Mouse (Mus musculus): ENCODE measurements around the gene Galnt4. TPM values are rescaled to one million over a fixed set of nuclear protein-coding genes. Genes with fewer than 3 reads are reported as not detected.

Galnt4 gene
- polyA plus RNA-seq, 1 experiment, result 3.6 TPM

DNA sequence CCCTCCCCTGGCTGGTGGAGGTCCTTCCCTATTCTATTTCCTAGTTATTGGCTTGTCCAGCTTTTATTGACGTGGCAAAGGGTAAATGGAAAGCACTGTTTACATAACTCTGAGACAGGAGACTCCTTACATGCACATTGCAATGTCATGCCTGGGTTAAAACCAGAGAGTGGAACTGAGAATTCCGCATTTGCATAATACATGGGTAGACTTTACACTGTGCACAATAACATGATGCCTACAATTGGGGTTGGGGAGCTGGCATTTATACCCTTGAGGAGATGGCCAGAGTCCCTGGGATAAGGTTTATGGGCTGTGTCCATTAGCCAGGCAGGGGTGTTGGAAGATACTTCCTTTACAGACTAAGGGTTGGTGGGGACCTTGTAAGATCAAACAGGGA is 14.6 kb upstream of the Galnt4 start:
- Histone ChIP-seq H3K36me3 (ENCODE audit: control insufficient read depth, insufficient read depth) (no peaks in the 10 kb centered on the region), H3K79me3 (ENCODE audit: low read depth) (no peaks in the 10 kb centered on the region), H3K4me3 (ENCODE audit: insufficient read depth, poor library complexity, severe bottlenecking) (no peak overlapping the region), H3K27me3 (ENCODE audit: control insufficient read depth, insufficient read depth, insufficient read length) (no peaks in the 10 kb centered on the region), H3K79me2 (ENCODE audit: control insufficient read depth, insufficient read depth) (no peaks in the 10 kb centered on the region), H3ac (ENCODE audit: control insufficient read depth, insufficient read length, low read depth) (no peak overlapping the region)
- no peak for TF ChIP-seq MYOG (IDR thresholded peaks at IDR 0.05; ENCODE audit: control insufficient read depth, extremely low read depth, insufficient read length)
- no peak for TF ChIP-seq CTCF (IDR thresholded peaks at IDR 0.05; ENCODE audit: control insufficient read depth, insufficient read depth, insufficient read length)
- TF ChIP-seq MYOD1 (IDR thresholded peaks at IDR 0.05; ENCODE audit: control insufficient read depth, insufficient read length, low read depth), result no peak
- no peak for TF ChIP-seq MAX (IDR thresholded peaks at IDR 0.05)
- no peak for TF ChIP-seq CEBPB (IDR thresholded peaks at IDR 0.05; ENCODE audit: low read depth)
- TF ChIP-seq USF1 (IDR thresholded peaks at IDR 0.05; ENCODE audit: low read depth), result no peak
- no peak for TF ChIP-seq FOSL1 (IDR thresholded peaks at IDR 0.05; ENCODE audit: insufficient read depth, low read length, poor library complexity, severe bottlenecking)

DNA sequence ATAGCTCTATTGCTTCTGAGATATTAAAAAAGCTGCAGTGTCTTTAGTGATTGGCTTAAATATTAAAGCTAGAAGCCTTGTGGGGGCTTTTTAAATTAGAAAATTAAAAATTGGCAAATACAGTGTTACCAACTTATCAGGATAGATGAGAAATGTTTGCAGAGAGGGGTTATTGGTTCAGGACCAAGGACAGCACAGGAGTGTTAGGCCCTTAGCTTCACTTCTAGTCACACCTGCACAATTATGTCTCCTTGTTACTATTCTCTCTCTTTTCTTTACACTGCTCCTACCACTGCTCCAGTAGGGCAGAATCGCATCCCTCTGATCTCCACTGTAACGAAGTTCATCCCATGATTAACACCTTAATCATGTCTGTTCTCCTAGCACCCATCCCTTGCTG is 12.8 kb upstream of the Galnt4 start:
- no peak for TF ChIP-seq MAX (IDR thresholded peaks at IDR 0.05)
- TF ChIP-seq MYOD1 (IDR thresholded peaks at IDR 0.05; ENCODE audit: control insufficient read depth, insufficient read length, low read depth), result no peak
- TF ChIP-seq FOSL1 (IDR thresholded peaks at IDR 0.05; ENCODE audit: insufficient read depth, low read length, poor library complexity, severe bottlenecking), result no peak
- no peaks in the 10 kb centered on the region for H3K36me3 ChIP-seq (ENCODE audit: control insufficient read depth, insufficient read depth)
- no peaks in the 10 kb centered on the region for H3K79me3 ChIP-seq (ENCODE audit: low read depth)
- H3ac ChIP-seq (ENCODE audit: control insufficient read depth, insufficient read length, low read depth), result no peak overlapping the region
- no peak overlapping the region for H3K4me3 ChIP-seq (ENCODE audit: insufficient read depth, poor library complexity, severe bottlenecking)
- H3K27me3 ChIP-seq (ENCODE audit: control insufficient read depth, insufficient read depth, insufficient read length), result no peaks in the 10 kb centered on the region
- no peaks in the 10 kb centered on the region for H3K79me2 ChIP-seq (ENCODE audit: control insufficient read depth, insufficient read depth)

DNA sequence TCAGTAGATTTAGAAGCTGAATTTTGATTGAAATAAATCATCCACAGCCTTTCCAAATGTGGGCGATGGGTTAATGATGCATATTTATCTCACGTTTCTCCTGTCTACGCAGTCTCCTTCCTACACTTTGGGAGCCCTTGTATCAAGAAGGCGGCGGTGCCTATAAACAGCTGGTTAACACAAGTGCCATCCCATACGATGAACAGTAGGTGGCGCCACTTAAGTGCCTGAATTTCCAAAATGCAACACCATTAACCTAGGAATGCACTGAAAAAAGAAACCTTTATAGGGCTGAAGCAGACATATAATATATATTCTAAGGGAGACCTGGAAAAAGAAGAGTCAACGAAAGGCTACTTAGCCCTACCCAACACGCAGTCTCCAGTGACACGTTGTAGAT is 10.6 kb upstream of the Galnt4 start:
- Histone ChIP-seq H3K79me2 (ENCODE audit: control insufficient read depth, insufficient read depth) (no peaks in the 10 kb centered on the region), H3K4me3 (ENCODE audit: insufficient read depth, poor library complexity, severe bottlenecking) (no peak overlapping the region), H3ac (ENCODE audit: control insufficient read depth, insufficient read length, low read depth) (no peak overlapping the region), H3K36me3 (ENCODE audit: control insufficient read depth, insufficient read depth) (no peaks in the 10 kb centered on the region), H3K27me3 (ENCODE audit: control insufficient read depth, insufficient read depth, insufficient read length) (no peaks in the 10 kb centered on the region), H3K79me3 (ENCODE audit: low read depth) (no peaks in the 10 kb centered on the region)
- TF ChIP-seq CTCF (IDR thresholded peaks at IDR 0.05; ENCODE audit: control insufficient read depth, insufficient read depth, insufficient read length) (no peak), MYOG (IDR thresholded peaks at IDR 0.05; ENCODE audit: control insufficient read depth, extremely low read depth, insufficient read length) (no peak), FOSL1 (IDR thresholded peaks at IDR 0.05; ENCODE audit: insufficient read depth, low read length, poor library complexity, severe bottlenecking) (no peak), CEBPB (IDR thresholded peaks at IDR 0.05; ENCODE audit: low read depth) (no peak), MYOD1 (IDR thresholded peaks at IDR 0.05; ENCODE audit: control insufficient read depth, insufficient read length, low read depth) (no peak), USF1 (IDR thresholded peaks at IDR 0.05; ENCODE audit: low read depth) (no peak), MAX (IDR thresholded peaks at IDR 0.05) (no peak)

DNA sequence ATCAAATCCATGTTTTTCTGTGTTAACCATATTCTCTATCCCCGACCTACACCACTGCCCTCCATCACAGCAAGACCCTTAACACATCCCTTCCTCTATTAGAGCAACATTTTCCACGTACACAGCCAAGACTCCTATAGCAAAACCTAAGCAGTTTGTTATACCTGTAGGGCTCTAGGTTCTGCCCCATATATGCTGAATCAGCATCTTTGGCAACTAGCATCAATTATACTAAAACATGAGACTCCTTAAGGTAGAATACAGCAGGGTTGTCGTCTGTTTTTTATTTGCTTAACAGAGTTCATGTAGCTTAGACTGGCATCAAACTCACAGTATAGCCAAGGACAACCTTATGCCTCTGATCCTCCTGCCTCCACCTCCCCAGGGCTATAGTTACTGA is 2.4 kb upstream of the Galnt4 start:
- peaks cover 19% of the 10 kb centered on the region for H3K36me3 ChIP-seq (ENCODE audit: control insufficient read depth, insufficient read depth)
- no peak overlapping the region for H3K4me3 ChIP-seq (ENCODE audit: insufficient read depth, poor library complexity, severe bottlenecking)
- H3K79me3 ChIP-seq (ENCODE audit: low read depth), result peaks cover 13% of the 10 kb centered on the region
- H3ac ChIP-seq (ENCODE audit: control insufficient read depth, insufficient read length, low read depth), result no peak overlapping the region
- TF ChIP-seq MAX (IDR thresholded peaks at IDR 0.05) (no peak), MYOD1 (IDR thresholded peaks at IDR 0.05; ENCODE audit: control insufficient read depth, insufficient read length, low read depth) (no peak), FOSL1 (IDR thresholded peaks at IDR 0.05; ENCODE audit: insufficient read depth, low read length, poor library complexity, severe bottlenecking) (no peak)
- H3K27me3 ChIP-seq (ENCODE audit: control insufficient read depth, insufficient read depth, insufficient read length), result no peaks in the 10 kb centered on the region
- H3K79me2 ChIP-seq (ENCODE audit: control insufficient read depth, insufficient read depth), result peaks cover 24% of the 10 kb centered on the region

DNA sequence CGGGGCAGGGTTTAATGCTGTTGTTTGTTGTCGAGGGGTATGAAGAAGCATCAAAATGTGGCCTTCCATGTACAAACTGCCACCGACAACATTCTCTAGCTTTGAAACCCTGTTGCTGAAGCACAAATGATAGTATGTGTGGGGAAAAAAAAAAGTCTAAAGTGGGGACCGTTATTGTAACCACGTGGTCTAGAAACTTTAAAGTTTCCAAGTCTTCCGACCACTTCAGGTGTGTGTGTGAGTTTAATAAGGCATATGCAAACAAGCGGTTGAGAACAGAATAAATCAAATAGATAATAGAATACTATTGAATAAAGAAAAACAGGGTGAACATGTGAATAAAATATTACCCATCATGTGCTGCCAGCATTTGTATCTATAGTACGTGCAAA is 1.7 kb upstream of the Galnt4 start:
- Histone ChIP-seq H3K79me2 (ENCODE audit: control insufficient read depth, insufficient read depth) (peaks cover 31% of the 10 kb centered on the region), H3K79me3 (ENCODE audit: low read depth) (peaks cover 14% of the 10 kb centered on the region), H3K36me3 (ENCODE audit: control insufficient read depth, insufficient read depth) (peaks cover 23% of the 10 kb centered on the region), H3K4me3 (ENCODE audit: insufficient read depth, poor library complexity, severe bottlenecking) (peak overlapping the region; percentile 90), H3K27me3 (ENCODE audit: control insufficient read depth, insufficient read depth, insufficient read length) (no peaks in the 10 kb centered on the region), H3ac (ENCODE audit: control insufficient read depth, insufficient read length, low read depth) (peak overlapping the region; percentile 93)
- TF ChIP-seq FOSL1 (IDR thresholded peaks at IDR 0.05; ENCODE audit: insufficient read depth, low read length, poor library complexity, severe bottlenecking) (no peak), MYOG (IDR thresholded peaks at IDR 0.05; ENCODE audit: control insufficient read depth, extremely low read depth, insufficient read length) (no peak), MAX (IDR thresholded peaks at IDR 0.05) (no peak), CTCF (IDR thresholded peaks at IDR 0.05; ENCODE audit: control insufficient read depth, insufficient read depth, insufficient read length) (no peak), USF1 (IDR thresholded peaks at IDR 0.05; ENCODE audit: low read depth) (no peak), CEBPB (IDR thresholded peaks at IDR 0.05; ENCODE audit: low read depth) (no peak), MYOD1 (IDR thresholded peaks at IDR 0.05; ENCODE audit: control insufficient read depth, insufficient read length, low read depth) (no peak)

GRCm38 (mm10) chr10:99106703-99107631 is 992 bp upstream of the Galnt4 start, which contains the start of gene Poc1b:
TSS of gene Poc1b (plus strand) at chr10:99107036.
- H3K4me3 ChIP-seq (ENCODE audit: insufficient read depth, poor library complexity, severe bottlenecking), result peak within 1 kb of the TSS; percentile 90
- H3ac ChIP-seq (ENCODE audit: control insufficient read depth, insufficient read length, low read depth), result peak within 1 kb of the TSS; percentile 93
- peaks cover 17% of the 10 kb centered on the region for H3K79me3 ChIP-seq (ENCODE audit: low read depth)
- H3K36me3 ChIP-seq (ENCODE audit: control insufficient read depth, insufficient read depth), result peaks cover 23% of the 10 kb centered on the region
- TF ChIP-seq MYOG (IDR thresholded peaks at IDR 0.05; ENCODE audit: control insufficient read depth, extremely low read depth, insufficient read length) (no peak), MAX (IDR thresholded peaks at IDR 0.05) (peak; percentile 67)
- H3K79me2 ChIP-seq (ENCODE audit: control insufficient read depth, insufficient read depth), result peaks cover 37% of the 10 kb centered on the region
- no peaks in the 10 kb centered on the region for H3K27me3 ChIP-seq (ENCODE audit: control insufficient read depth, insufficient read depth, insufficient read length)
